Mouse (Mus musculus): ENCODE data around the gene Phc1.

GRCm38 (mm10) chr6:122292184-122292583 lies 48.2 kb downstream of the Phc1 start:
- TF ChIP-seq CTCF (IDR thresholded peaks at IDR 0.05; ENCODE audit: low read depth, low read length) (no peak), POLR2A (IDR thresholded peaks at IDR 0.05; ENCODE audit: borderline replicate concordance, low read depth, low read length) (no peak)
